Mouse (Mus musculus) c-Kit-positive CD71-positive TER-119-negative erythroid progenitor cells, embryonic 14.5 days (primary cell): ENCODE data around the gene 4933415A04Rik.

Source experiments
- DNase-seq: peaks from one replicate; pipeline ENCODE4 v3.0.0-alpha.2; 2013; ENCODE audit warnings: low read depth

The 4933415A04Rik gene

DNA sequence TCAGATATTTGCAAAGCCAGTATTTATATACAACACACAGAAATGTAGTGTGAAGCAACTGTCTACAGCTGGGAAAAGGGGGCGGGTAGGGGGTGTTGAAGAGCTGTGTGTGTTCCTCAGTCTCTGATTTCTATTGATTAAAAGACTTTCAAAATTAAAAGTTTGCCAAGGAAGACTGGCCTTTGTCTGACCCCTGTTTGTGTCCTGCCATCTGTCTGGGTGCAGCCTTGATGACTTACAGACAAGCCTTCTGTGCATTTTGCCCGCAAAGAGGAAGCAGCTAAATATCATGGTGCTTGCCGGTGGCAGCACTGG lies 11.8 kb upstream of the 4933415A04Rik start:
- no peak for DNase-seq

DNA sequence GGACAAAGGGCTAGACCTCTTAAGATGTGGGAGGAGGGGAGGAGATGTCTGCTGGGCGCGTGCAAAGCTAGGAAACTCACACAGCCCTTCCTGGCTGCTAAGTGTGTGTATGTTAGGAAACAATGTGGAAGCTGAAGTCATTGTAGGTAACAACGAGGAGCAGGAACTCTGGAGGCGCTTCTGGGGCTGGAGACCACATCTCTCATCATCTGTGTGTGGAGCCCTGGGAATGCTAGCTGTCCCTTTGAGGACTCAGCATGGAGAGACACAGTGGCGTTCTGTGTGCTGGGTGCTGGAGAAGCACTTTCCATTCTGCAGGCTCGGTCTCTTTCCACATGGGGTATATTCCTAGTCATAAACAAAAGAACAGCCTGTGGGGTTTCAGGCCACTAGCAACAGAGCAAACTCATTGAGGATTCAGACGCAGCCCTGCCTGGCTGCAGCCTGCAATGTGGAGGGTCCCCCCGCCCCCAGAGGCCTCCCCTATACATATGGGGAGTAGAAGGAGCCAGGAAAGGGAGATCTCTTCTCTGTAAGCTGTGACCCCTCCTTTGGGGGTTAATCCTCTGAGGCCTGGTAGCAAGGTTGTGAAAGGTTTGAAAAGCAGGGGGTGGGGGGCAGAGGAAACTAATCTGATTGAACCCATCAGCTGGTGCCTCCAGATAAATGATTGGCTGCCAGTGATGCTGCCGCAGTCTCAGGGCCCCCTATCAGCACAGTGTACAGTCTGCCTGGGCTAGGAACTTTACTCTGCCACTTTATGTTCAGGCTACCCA lies 11.3 kb upstream of the 4933415A04Rik start:
- no peak for DNase-seq

DNA sequence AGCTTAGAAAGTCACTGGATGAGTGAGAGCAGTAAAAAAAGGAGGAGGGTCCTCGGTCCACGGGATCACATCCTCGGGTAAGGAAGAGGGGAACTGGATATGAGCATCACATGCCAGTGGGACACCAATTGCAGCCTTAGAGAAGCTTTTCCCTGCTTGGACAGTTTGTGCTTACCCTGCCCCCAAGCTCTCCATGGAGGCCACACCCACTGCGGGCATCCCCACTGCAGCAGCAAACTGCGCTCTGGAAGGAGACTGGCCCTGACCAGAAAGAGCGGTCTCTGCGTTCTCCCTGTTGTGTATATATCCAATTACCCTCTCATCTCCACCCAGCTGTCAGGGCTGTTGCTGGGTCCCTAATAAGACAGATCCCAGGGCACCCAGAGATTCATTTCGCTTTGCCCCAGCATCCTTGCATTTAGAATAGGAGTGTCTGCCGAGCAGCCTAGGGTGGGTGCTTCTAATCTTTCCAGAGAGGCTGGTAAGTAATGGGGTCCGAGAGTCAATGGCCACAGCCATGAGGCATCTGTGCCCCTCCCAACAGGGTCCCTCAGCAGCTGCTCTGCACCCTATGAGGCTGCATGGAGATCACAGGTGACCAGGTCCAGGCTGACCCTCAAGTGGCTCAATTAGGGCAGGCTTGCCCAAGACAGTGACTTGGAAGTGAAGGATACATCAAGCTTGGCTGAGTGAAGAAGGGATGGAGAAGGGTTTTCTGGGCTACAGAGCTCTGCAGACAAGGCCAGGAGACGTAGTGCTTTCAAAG lies 8.9 kb upstream of the 4933415A04Rik start:
- DNase-seq = no peak

DNA sequence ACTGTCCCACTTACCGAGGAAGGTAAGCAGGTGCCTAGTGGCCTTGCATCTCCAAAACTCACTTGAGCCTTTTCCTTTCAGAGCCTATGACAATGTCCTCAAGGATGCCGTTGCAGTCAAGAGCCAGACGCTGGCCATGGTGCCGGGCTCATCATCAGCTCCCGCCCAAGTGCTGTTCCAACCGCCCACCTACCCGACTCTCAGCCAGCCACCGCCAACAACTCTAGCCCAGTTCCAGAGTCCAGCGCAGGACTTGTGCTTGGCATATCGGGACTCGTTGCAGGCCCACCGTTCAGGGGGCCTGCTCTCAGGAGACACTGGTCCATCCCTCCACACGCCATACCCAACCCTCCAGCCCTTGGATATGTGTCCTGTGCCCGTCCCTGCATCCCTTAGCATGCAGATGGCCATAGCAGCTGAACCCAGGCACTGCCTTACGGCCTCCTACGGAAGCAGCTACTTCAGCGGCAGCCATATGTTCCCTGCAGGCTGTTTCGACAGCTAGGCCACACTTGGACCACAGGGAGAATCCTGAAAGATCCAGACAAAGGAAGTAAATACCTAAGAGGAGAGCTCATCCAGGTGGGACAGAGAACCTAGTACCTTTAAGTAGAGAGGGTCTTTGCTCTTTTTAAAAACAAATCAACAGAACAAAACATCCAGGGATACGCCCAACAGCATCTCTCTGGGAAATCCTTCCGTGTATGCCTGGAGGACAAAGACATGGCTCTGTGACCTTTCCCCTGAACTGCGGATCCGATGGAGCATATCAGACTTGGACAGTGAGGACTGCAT lies 1.4 kb upstream of the 4933415A04Rik start:
- no peak for DNase-seq

DNA sequence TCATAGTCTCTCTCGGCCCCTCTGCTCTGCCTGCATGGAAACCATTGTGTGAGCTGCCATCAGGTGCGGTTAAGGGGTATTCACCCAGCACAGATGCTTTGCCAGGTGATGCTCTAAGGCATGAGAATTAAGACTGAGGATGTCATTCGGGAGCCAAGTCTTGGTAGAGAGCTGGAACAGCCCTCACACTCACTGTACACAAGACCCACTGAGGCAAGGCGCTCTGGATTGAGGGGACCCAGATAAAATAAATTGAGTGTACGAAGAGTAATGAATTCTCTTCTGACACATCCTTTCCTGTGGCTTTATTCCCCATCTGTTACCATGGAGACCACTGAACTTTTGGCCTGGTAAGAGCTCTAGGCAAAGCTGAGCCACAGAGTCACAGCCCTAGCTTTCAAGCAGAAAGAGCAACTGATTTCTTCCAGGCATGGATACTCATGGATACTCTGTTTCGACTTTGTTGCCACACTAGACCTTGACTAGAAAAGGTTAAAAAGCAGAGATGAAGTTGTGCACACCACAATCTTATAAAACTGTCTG lies 2.8 kb downstream of the 4933415A04Rik start:
- no peak for DNase-seq

DNA sequence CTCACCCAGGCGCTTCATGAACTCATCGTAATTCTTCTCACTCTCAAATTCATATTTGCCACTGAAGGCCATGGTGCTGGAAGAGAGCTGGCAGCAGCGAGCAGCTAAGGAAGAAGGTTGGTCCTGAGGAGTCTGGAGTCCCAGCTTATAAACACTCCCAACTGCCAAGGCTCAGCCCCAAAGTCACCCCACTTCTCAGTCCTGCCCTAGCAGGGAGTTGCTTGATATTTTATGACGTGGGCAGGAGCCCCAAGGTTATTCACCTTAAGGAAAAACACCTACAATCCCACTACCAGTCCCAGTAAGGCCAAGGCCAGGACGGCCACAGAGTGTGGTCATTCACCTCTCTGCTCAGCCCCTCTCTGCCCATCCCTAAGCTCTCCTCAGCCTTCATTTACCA lies 14.6 kb downstream of the 4933415A04Rik start, which contains the start of gene Fabp6:
TSS of gene Fabp6 (minus strand) at position 101 of the 400 bp plus-strand sequence.
- DNase-seq = no peak

DNA sequence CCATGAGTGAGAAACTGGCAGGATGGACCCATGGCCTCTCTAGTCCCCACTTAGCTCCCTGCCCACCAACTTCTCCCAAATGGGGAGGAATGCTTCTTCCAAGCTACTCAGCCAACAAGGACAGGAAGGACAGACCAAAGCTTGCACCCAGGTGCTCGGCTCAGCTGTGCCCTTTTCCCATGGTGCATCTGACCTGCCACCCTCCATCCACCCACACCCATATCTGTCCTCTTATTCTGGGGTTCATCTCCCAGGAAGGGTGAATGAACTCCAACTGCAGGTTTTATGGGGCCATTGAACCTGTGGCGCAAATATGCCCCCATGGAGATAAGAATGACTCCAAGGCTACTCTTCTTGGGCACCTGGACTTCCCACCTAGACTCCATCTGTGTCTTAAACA lies 17.4 kb downstream of the 4933415A04Rik start:
- DNase-seq = no peak

DNA sequence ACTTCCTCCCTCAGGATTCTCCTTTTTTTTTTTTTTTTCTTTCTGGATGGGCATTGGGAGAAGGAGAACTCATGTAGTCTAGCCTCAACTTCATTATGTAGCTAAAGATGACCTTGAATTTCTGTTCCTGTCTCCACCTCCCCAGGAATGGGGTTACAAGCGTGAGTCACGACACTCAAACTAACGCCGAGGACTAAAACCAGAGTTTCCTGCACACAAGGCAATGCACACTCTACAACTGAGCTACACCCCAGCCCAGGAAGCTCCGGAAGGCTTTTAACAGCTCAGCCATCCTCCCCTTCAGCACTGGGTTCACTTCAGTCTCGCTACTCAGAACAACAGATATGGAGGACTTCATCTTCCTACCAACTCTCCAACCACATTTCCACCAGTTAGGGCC lies 18.1 kb downstream of the 4933415A04Rik start:
- DNase-seq = no peak

DNA sequence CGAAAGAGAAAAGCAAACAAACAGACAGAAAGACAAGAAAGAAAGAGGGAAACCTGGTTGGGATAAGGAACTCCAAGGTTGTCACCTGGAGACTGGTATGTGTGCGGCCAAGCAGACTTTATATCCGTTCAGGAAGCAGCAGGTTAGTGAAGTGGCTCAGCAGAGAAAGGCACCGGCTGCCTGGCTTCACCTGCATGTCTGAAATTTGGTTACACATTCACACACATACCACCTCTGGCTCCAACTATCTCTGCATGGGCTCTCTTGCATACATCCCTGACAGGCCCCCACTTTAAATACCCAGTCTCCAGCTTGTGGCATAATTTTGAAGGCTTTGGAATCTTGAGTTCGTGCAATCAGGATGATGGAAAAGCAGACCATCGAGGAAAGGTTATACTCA lies 19.0 kb downstream of the 4933415A04Rik start:
- no peak for DNase-seq

DNA sequence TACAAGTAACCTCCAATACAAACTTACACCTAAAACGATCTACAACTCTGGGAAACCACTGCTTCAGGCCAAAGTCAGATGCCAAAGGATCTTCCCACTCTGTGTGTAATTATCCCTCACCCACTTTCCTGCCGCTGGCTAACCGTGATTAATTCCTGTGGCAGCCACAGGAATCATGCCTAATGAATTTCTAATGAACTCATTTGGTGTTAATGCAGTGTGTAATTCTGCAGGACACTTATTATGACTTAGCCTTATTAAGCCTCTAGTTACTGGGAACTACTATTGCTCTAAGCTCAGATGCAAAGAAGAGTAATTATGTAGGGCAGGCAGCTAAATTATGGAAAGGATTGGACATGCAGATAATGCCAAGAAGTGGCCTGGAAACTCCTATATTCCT lies 21.6 kb downstream of the 4933415A04Rik start:
- DNase-seq = no peak

DNA sequence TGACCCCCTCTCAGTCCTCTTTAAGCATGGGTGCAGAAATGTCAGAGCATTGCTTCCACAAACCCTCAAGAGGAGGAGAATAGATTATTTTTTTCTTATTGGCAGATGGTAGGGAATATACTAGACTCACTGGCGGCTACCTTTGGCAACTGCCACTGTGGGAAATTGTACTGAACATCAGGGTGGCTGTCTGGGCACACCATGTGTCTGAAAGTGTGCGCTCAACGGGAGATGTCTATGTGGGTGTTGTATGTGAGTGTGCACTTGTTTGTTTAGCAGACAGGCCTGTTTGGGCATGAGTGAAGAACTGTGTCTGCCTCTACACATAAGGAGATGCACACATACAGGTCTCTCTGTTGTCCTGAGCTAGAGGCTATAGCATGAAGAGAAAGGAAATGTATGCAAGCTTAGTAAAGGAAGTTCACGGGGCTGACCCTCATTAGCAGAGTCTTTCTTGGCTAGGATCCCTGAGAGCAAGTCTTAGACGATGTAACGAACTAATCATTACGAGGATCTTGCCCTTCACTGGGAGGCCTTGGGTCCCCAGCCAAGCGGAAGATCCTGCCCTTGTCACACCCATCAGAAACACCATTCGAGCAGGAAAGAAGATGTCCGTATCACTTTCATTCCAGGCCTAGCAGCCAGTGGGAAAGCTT lies 23.3 kb downstream of the 4933415A04Rik start:
- DNase-seq = no peak

DNA sequence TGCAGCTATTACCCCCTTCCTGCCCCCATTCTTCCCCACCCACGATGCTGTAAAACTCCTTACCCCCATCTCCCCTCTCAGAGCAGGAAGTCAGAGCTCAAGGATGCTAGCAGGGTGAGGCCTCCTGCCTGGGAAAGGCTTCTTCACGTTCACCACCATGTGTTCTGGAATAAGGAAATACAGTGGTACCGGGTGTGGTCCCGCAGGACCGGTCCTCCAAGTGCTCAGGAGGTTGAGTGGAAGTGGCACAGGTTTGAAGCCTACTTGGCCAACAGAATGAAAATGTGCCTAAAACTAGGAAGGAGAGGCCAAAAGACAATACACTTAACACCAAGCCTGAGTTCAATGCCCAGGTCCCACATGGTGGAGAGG lies 23.8 kb downstream of the 4933415A04Rik start:
- no peak for DNase-seq

DNA sequence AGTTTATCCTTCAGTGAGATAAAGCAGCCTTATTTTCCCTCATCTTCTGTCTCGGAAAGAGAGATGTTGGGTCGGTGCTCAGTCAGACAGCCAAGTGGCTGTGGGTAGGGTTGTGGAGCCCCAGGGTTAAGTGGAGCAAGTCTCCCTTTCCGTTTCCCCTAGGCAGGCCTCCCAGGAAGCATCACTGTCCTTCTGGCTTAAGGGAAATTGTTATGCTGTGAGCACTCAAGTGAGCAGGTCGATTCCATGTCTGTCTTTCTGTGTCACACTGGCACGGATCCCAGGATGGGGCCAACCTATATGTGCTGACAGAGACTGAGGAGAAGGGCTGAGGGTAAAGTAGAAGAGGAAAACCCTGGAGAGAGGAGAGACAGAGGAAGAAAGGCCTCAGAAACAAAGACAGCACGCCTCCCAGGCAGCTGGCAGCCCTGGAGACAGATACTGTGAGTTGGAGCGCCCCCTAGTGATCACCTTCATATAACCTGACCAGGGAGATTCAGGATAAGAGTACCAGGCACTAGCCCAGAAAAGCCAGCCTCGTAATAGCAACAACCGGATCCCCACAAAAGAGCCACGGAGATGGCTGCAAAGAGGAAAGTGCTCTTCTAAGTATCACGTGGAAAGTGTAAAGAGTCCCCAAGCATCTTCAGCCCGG lies 26.1 kb downstream of the 4933415A04Rik start:
- DNase-seq = peak; percentile 51

DNA sequence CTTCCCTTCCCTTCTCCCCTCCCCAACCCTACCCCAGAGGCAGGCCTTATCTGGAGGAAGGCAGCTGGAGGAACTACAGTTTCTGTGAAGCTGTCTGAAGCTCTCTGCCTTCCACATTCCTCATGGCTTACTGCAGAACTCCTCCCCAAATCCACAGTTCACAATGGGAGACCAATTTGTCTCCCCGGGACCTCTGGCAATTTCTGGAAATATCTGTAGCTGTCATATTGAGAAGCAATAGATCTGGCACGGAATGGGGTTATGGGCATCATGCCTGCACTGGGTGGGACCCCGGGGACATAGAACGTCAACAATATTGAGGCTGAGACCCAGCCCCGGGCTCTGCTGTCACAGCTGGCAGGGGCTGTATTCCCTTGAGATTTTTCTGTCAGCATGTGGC lies 31.1 kb downstream of the 4933415A04Rik start:
- no peak for DNase-seq

DNA sequence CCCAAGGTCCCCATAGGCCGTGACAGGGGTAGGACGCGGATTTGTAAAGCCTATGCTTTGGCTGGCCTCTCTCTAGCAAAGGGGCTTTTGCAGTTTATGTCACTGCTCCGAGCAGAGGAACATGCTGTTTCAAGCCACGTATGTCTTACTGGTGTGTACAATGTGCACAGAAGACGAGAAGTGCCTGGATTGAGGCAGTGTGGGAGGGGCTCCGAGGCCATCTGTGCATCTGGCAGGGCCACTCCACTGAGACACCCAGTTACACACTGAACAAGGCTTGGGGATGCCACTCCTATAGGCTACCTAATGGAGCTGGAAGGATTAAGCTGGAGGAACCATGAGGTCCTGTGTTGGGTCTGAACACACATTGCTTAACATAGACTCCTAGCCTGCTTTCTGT lies 31.6 kb downstream of the 4933415A04Rik start:
- no peak for DNase-seq

DNA sequence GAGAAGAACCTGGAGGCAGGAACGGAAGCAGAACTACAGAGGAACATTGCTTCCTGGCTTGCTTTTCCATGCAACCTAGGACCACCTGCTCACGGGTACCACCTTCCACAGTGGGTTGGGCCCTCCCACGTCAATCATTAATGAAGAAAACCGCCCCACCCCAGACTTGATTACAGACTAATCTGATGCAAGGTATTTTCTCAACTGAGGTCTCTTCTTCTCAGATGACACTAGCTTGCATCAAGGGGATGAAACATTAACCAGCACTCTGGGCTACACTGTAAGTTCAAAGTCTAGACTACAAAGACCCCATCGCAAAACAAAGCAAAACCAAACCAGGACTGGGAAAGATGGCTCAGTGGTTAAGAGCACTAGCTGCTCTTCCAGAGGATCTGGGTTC lies 34.9 kb downstream of the 4933415A04Rik start:
- no peak for DNase-seq

DNA sequence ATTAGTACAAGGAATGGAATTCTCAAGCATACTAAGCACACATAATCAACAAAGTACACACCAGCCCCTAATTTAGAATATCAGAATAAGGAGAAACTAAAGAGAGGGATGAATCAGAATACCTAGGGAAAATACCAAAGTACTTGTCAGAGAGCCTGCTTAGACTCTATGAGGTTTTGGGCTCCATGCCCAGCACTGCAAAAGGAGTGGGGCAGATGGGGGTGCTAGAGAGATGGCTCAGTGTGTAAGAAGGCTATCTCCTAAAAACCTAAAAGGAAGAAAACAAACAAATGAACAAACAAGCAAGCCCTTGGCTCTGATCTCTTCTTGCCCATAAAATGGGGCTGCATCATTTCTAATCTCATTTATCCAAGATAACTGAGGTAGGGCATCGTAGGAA lies 37.5 kb downstream of the 4933415A04Rik start:
- no peak for DNase-seq

DNA sequence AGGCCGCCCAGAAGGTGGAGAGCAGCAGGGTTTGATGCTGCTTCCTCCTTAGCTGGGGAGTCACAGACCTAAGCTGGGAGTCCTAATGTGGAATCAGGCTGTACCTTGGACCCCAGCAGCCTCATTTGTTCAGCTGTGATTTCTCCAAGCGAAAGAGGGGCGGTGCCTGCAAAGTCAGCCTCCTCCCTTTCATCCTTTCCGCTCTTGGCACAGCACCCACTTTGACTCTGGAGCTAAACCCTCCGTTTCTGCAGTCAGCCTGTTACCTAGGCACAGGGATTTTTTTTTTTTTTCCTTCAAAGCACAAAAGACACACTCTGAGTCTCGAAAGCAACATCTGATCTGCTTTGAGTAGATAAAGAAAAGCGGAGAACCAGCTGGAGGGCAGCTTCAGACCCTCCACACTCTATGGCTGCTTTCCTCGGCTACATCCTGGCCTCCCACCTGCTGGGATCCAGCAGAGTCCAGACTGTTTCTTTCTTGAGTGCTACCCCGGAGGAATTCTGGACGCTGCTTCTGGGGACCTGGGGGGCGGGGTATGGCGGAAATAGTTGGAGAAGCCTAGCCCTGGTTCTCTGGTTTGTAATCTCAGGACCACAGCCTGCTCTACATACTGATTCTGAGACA lies 39.6 kb downstream of the 4933415A04Rik start:
- no peak for DNase-seq

DNA sequence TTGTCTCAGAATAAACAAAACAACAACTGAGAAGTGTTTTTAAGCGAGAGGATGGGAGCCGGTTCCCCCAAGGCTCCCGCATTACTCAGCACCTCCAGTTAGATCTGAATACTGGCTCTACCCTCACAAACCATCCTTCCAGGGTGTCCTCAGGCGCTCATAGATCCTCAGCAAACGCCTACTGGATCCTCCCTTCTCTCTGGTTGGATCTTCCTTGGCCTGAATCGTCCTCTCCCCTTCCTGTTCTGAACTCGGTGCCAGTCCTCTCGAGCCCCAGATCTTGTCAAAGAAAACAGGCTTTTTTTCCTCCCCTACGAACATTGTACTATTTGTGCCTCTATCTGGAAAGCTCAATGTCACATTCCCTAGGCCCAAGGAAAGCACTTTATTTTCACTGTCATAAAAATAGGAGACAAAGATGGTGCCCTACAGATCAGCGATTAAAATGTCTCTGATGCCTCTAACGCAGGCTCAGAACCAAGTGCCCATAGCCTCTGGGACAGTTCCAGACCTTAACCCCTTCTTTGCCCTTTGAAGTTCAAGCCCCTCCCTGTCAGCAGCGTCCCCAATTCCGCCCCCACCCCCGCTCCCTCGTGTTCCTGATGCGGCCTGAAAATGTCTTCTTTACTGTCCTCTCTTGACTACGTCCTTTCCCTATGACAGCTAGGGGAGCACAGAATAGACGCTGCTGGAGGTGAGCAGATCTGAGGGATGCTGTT lies 40.2 kb downstream of the 4933415A04Rik start:
- no peak for DNase-seq

DNA sequence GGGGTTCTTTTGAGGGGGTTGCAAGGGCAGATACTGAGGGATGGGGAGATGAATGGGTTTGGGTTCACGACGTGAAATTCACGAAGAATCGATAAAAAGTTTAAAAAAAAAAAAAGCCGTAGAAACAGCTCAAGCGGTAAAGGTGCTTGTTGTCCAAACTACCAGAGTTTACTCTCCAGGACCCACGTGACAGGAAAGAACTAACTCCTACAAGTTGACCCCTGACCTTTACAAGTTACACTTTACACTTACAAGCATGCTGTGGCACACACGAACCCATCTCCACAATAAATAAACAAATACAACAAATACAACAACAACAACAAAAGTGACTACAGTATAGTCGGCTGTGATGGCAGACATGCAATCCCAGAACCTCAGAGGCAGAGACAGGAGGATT lies 44.8 kb downstream of the 4933415A04Rik start:
- no peak for DNase-seq
